Mouse (Mus musculus): ENCODE data around the gene Tada2a. TPM values are rescaled to one million over a fixed set of nuclear protein-coding genes. Genes with fewer than 3 reads are reported as not detected.

Tada2a gene
- polyA plus RNA-seq (2014; fragmentation: Nextera tagmentation; extraction: Ambion mirVana), result 32.8 and 37.5 TPM in 2 replicates

GRCm38 (mm10) chr11:84128943-84129798 is at the start of gene Tada2a, which contains the start of gene Acaca:
TSS of gene Tada2a (minus strand) at chr11:84129600.
TSS of gene Acaca (plus strand) at chr11:84129672.
- H3K27ac ChIP-seq (ENCODE audit: low read depth, low read length), result peak within 1 kb of the TSS; percentile 49; the same call in 1 of the 2 replicates
- peak within 1 kb of the TSS; percentile 80 for H3K9ac ChIP-seq (ENCODE audit: low read length)
- under 1% methylated on average over 67 of the region's 83 CpGs for WGBS
- peaks cover 5% of the 10 kb centered on the region; the same call in 1 of the 2 replicates for H3K4me1 ChIP-seq (ENCODE audit: control insufficient read depth, insufficient read depth, low read length)
- peak within 1 kb of the TSS; percentile 81 for H3K4me3 ChIP-seq (ENCODE audit: low read depth, low read length)
- no peaks in the 10 kb centered on the region for H3K9me3 ChIP-seq (ENCODE audit: control insufficient read depth, low read length)
- ATAC-seq (ENCODE audit: insufficient read depth, low FRiP score, low TSS enrichment), result peak; percentile 79
- H3K36me3 ChIP-seq (ENCODE audit: control insufficient read depth, insufficient read depth, low read length), result peaks cover 3% of the 10 kb centered on the region; the same call in 1 of the 2 replicates
- H3K4me2 ChIP-seq (ENCODE audit: low read depth), result peak within 1 kb of the TSS; percentile 79
- peak; percentile 92 for DNase-seq (ENCODE audit: low spot score)
- no peaks in the 10 kb centered on the region for H3K27me3 ChIP-seq (ENCODE audit: control insufficient read depth, insufficient read depth, low read length)

- Histone ChIP-seq H3K4me1 (ENCODE audit: control insufficient read depth, insufficient read depth, low read length) (peaks cover 8% of the 10 kb centered on the region), H3K9ac (ENCODE audit: low read length) (no peak overlapping the region), H3K27me3 (ENCODE audit: control insufficient read depth, insufficient read depth, low read length) (no peaks in the 10 kb centered on the region), H3K9me3 (ENCODE audit: control insufficient read depth, low read length) (no peaks in the 10 kb centered on the region), H3K4me2 (ENCODE audit: low read depth) (peak overlapping the region; percentile 75), H3K4me3 (ENCODE audit: low read depth, low read length) (no peak overlapping the region), H3K36me3 (ENCODE audit: control insufficient read depth, insufficient read depth, low read length) (no peaks in the 10 kb centered on the region), H3K27ac (ENCODE audit: low read depth, low read length) (0 out of 2 replicates have a peak overlapping the region, but pooled peaks have one; percentile 91)
- 36% methylated on average over 4 of the region's 4 CpGs for WGBS
- no peak for ATAC-seq (ENCODE audit: insufficient read depth, low FRiP score, low TSS enrichment)
- no peak for DNase-seq (ENCODE audit: low spot score)
Observed at GRCm38 (mm10) chr11:84178571-84178970, 49.2 kb upstream of the Tada2a start.

- no peaks in the 10 kb centered on the region for H3K27me3 ChIP-seq (ENCODE audit: control insufficient read depth, insufficient read depth, low read length)
- no peak overlapping the region for H3K4me3 ChIP-seq (ENCODE audit: low read depth, low read length)
- no peak for DNase-seq (ENCODE audit: low spot score)
- H3K27ac ChIP-seq (ENCODE audit: low read depth, low read length), result no peak overlapping the region
- no peaks in the 10 kb centered on the region for H3K4me1 ChIP-seq (ENCODE audit: control insufficient read depth, insufficient read depth, low read length)
- no peak overlapping the region for H3K9ac ChIP-seq (ENCODE audit: low read length)
- 75% methylated on average over 11 of the region's 11 CpGs for WGBS
- no peaks in the 10 kb centered on the region for H3K36me3 ChIP-seq (ENCODE audit: control insufficient read depth, insufficient read depth, low read length)
- no peak overlapping the region for H3K4me2 ChIP-seq (ENCODE audit: low read depth)
- no peak for ATAC-seq (ENCODE audit: insufficient read depth, low FRiP score, low TSS enrichment)
- H3K9me3 ChIP-seq (ENCODE audit: control insufficient read depth, low read length), result no peaks in the 10 kb centered on the region
Observed at GRCm38 (mm10) chr11:84172539-84173435, 43.4 kb upstream of the Tada2a start.

- no peak overlapping the region for H3K27ac ChIP-seq (ENCODE audit: low read depth, low read length)
- no peak overlapping the region for H3K4me2 ChIP-seq (ENCODE audit: low read depth)
- H3K36me3 ChIP-seq (ENCODE audit: control insufficient read depth, insufficient read depth, low read length), result no peaks in the 10 kb centered on the region
- DNase-seq (ENCODE audit: low spot score) (no peak), ATAC-seq (ENCODE audit: insufficient read depth, low FRiP score, low TSS enrichment) (no peak)
- no peak overlapping the region for H3K9ac ChIP-seq (ENCODE audit: low read length)
- H3K9me3 ChIP-seq (ENCODE audit: control insufficient read depth, low read length), result no peaks in the 10 kb centered on the region
- H3K4me1 ChIP-seq (ENCODE audit: control insufficient read depth, insufficient read depth, low read length), result no peaks in the 10 kb centered on the region
- H3K4me3 ChIP-seq (ENCODE audit: low read depth, low read length), result no peak overlapping the region
- no peaks in the 10 kb centered on the region for H3K27me3 ChIP-seq (ENCODE audit: control insufficient read depth, insufficient read depth, low read length)
- 37% methylated on average over 7 of the region's 7 CpGs for WGBS
Observed at GRCm38 (mm10) chr11:84168701-84169288, 39.4 kb upstream of the Tada2a start.

GRCm38 (mm10) chr11:84167046-84167526 is 37.7 kb upstream of the Tada2a start, which contains the start of gene Gm11437:
TSS of gene Gm11437 (minus strand) at chr11:84167476.
- Histone ChIP-seq H3K4me2 (ENCODE audit: low read depth) (no peak within 1 kb of the TSS), H3K4me3 (ENCODE audit: low read depth, low read length) (no peak within 1 kb of the TSS), H3K9me3 (ENCODE audit: control insufficient read depth, low read length) (no peaks in the 10 kb centered on the region), H3K36me3 (ENCODE audit: control insufficient read depth, insufficient read depth, low read length) (no peaks in the 10 kb centered on the region), H3K27ac (ENCODE audit: low read depth, low read length) (no peak within 1 kb of the TSS), H3K27me3 (ENCODE audit: control insufficient read depth, insufficient read depth, low read length) (no peaks in the 10 kb centered on the region), H3K4me1 (ENCODE audit: control insufficient read depth, insufficient read depth, low read length) (no peaks in the 10 kb centered on the region), H3K9ac (ENCODE audit: low read length) (no peak within 1 kb of the TSS)
- no peak for ATAC-seq (ENCODE audit: insufficient read depth, low FRiP score, low TSS enrichment)
- 85% methylated on average over 5 of the region's 5 CpGs for WGBS
- DNase-seq (ENCODE audit: low spot score), result no peak

- no peaks in the 10 kb centered on the region for H3K36me3 ChIP-seq (ENCODE audit: control insufficient read depth, insufficient read depth, low read length)
- 71% methylated on average over 4 of the region's 4 CpGs for WGBS
- H3K4me2 ChIP-seq (ENCODE audit: low read depth), result no peak overlapping the region
- no peaks in the 10 kb centered on the region for H3K27me3 ChIP-seq (ENCODE audit: control insufficient read depth, insufficient read depth, low read length)
- no peak for DNase-seq (ENCODE audit: low spot score)
- no peaks in the 10 kb centered on the region for H3K9me3 ChIP-seq (ENCODE audit: control insufficient read depth, low read length)
- H3K4me3 ChIP-seq (ENCODE audit: low read depth, low read length), result no peak overlapping the region
- no peak overlapping the region for H3K27ac ChIP-seq (ENCODE audit: low read depth, low read length)
- ATAC-seq (ENCODE audit: insufficient read depth, low FRiP score, low TSS enrichment), result no peak
- H3K9ac ChIP-seq (ENCODE audit: low read length), result no peak overlapping the region
- H3K4me1 ChIP-seq (ENCODE audit: control insufficient read depth, insufficient read depth, low read length), result no peaks in the 10 kb centered on the region
Observed at GRCm38 (mm10) chr11:84164561-84164960, 35.2 kb upstream of the Tada2a start.

- H3K9me3 ChIP-seq (ENCODE audit: control insufficient read depth, low read length), result no peaks in the 10 kb centered on the region
- no peaks in the 10 kb centered on the region for H3K36me3 ChIP-seq (ENCODE audit: control insufficient read depth, insufficient read depth, low read length)
- WGBS, result 91% methylated on average over 6 of the region's 6 CpGs
- H3K9ac ChIP-seq (ENCODE audit: low read length), result no peak overlapping the region
- H3K4me2 ChIP-seq (ENCODE audit: low read depth), result no peak overlapping the region
- H3K27ac ChIP-seq (ENCODE audit: low read depth, low read length), result no peak overlapping the region
- no peaks in the 10 kb centered on the region for H3K27me3 ChIP-seq (ENCODE audit: control insufficient read depth, insufficient read depth, low read length)
- no peak overlapping the region for H3K4me3 ChIP-seq (ENCODE audit: low read depth, low read length)
- no peak for DNase-seq (ENCODE audit: low spot score)
- no peak for ATAC-seq (ENCODE audit: insufficient read depth, low FRiP score, low TSS enrichment)
- no peaks in the 10 kb centered on the region for H3K4me1 ChIP-seq (ENCODE audit: control insufficient read depth, insufficient read depth, low read length)
Observed at GRCm38 (mm10) chr11:84164123-84164522, 34.7 kb upstream of the Tada2a start.

- Histone ChIP-seq H3K36me3 (ENCODE audit: control insufficient read depth, insufficient read depth, low read length) (no peaks in the 10 kb centered on the region), H3K9me3 (ENCODE audit: control insufficient read depth, low read length) (no peaks in the 10 kb centered on the region), H3K4me1 (ENCODE audit: control insufficient read depth, insufficient read depth, low read length) (no peaks in the 10 kb centered on the region), H3K9ac (ENCODE audit: low read length) (no peak overlapping the region), H3K4me3 (ENCODE audit: low read depth, low read length) (no peak overlapping the region), H3K27me3 (ENCODE audit: control insufficient read depth, insufficient read depth, low read length) (no peaks in the 10 kb centered on the region), H3K4me2 (ENCODE audit: low read depth) (no peak overlapping the region), H3K27ac (ENCODE audit: low read depth, low read length) (no peak overlapping the region)
- ATAC-seq (ENCODE audit: insufficient read depth, low FRiP score, low TSS enrichment) (no peak), DNase-seq (ENCODE audit: low spot score) (no peak)
- 91% methylated on average over 4 of the region's 4 CpGs for WGBS
Observed at GRCm38 (mm10) chr11:84156535-84157262, 27.3 kb upstream of the Tada2a start.

All from neural tube, embryonic 11.5 days (tissue).